19 mouse cellular contexts compared by ENCODE assay signal in the genomic region with DNA sequence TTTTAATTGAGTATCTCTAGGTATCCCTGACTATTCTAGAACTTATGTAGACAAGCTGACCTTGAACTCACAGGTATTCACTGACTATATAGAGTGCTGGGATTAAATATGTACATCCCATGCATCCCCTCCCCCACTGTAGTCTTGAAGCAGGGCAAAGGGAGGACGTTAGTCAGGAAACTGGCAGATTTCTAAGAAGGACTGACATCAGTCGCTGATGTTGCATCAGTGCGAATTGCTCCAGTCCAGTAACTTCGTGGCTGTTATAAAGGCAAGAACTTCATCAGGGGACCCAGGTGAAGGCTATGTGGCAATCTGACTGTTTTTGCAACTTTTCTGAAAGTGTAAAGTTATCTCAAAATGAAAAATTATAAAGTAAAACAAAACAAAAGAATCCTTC. TPM values are rescaled to one million over a fixed set of nuclear protein-coding genes. Genes with fewer than 3 reads are reported as not detected.
"Had no signal": no experiment of that assay in that cellular context is flagged by ENCODE, and none has a peak within 500 bp of the region (broad histone marks: within the 10 kb centered on the region; RNA-seq: fewer than 3 reads in every experiment).

No protein-coding gene starts in this region.

- DNase-seq: lung, adult 2 months; right cerebral cortex, postnatal 25 days; right cerebral cortex, postnatal 4 days; spleen, adult 18-20 months; thymus, adult 18-20 months; thymus, postnatal 14 days; thymus, postnatal 36 days had no signal

- H3K4me3 ChIP-seq: lung, embryonic 15.5 days; megakaryocyte, embryonic 14.5 days; midbrain, embryonic 13.5 days; midbrain, embryonic 15.5 days; neural tube, embryonic 12.5 days had no signal

- H3K4me1 ChIP-seq: midbrain, embryonic 15.5 days had no signal

- H3K9me3 ChIP-seq: lung, embryonic 15.5 days; megakaryocyte, embryonic 14.5 days; midbrain, embryonic 13.5 days; midbrain, embryonic 15.5 days; neural tube, embryonic 12.5 days had no signal

- H3K27ac ChIP-seq: liver, embryonic 14.5 days; lung, embryonic 15.5 days; macrophage; midbrain, embryonic 13.5 days; midbrain, embryonic 15.5 days; neural tube, embryonic 12.5 days had no signal

- H3K27me3 ChIP-seq: lung, embryonic 15.5 days; midbrain, embryonic 13.5 days; midbrain, embryonic 15.5 days; neural tube, embryonic 12.5 days had no signal

- ATAC-seq: lung, postnatal 0 days; midbrain, embryonic 13.5 days; midbrain, embryonic 15.5 days had no signal

- H3K36me3 ChIP-seq: lung, embryonic 15.5 days; midbrain, embryonic 13.5 days; midbrain, embryonic 15.5 days; neural tube, embryonic 12.5 days had no signal

RNA-seq across cellular contexts. Expression of a gene that starts 10.4 kb away (rescaled TPM):
- total RNA-seq: neutrophil, adult 5-6 weeks had no signal
- polyA plus RNA-seq: liver, embryonic 14.5 days; liver, embryonic 16.5 days; small intestine, adult 2 months had no signal

RNA-seq across cellular contexts. Expression of a gene that starts 41.1 kb away (rescaled TPM):
- total RNA-seq: monocyte, adult 5-6 weeks had no signal
